Mouse (Mus musculus): ENCODE measurements around the gene Casp3. TPM values are rescaled to one million over a fixed set of nuclear protein-coding genes. Genes with fewer than 3 reads are reported as not detected.
A peak's percentile ranks its signal among the peaks of the same experiment; 100 is the strongest.

Gene Casp3
- total and polyA plus RNA-seq, 2 experiments from 2014 or later: 128 to 223 TPM

DNA sequence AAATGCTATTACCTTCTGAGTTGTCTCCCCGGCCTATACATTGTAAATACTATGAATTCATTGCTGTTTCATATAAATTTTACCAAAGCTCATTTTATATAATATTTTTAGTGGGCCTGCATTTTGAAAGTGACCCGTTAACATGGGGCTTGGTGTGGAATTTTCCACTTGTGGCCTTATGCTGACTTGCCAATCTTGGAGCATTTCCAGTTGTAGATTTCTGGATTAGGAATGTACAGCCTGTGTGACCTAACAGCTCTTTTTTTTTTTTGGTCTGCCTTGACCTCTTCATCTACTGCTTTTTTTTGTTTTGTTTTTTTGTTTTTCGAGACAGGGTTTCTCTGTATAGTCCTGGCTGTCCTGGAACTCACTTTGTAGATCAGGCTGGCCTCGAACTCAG lies 13.8 kb downstream of the Casp3 start:
- Histone ChIP-seq H3K27me3 (ENCODE audit: insufficient read depth, low read length) (no peaks in the 10 kb centered on the region), H3K4me3 (ENCODE audit: low read depth, low read length) (no peak overlapping the region), H3K4me2 (ENCODE audit: low read depth, low read length, poor library complexity, severe bottlenecking) (no peak overlapping the region), H3K4me1 (ENCODE audit: insufficient read depth, low read length) (no peaks in the 10 kb centered on the region), H3K36me3 (ENCODE audit: insufficient read depth, low read length) (peaks cover 37% of the 10 kb centered on the region), H3K27ac (ENCODE audit: low read depth, low read length) (no peak overlapping the region), H3K9me3 (ENCODE audit: low read length) (no peaks in the 10 kb centered on the region), H3K9ac (replicated peaks; ENCODE audit: low read length, poor library complexity, severe bottlenecking) (no peak overlapping the region)
- DNase-seq (ENCODE audit: low spot score): no peak
- TF ChIP-seq CTCF (IDR thresholded peaks at IDR 0.05): no peak
- WGBS: 95% methylated on average over 4 of the region's 4 CpGs
- ATAC-seq (ENCODE audit: low FRiP score): no peak

DNA sequence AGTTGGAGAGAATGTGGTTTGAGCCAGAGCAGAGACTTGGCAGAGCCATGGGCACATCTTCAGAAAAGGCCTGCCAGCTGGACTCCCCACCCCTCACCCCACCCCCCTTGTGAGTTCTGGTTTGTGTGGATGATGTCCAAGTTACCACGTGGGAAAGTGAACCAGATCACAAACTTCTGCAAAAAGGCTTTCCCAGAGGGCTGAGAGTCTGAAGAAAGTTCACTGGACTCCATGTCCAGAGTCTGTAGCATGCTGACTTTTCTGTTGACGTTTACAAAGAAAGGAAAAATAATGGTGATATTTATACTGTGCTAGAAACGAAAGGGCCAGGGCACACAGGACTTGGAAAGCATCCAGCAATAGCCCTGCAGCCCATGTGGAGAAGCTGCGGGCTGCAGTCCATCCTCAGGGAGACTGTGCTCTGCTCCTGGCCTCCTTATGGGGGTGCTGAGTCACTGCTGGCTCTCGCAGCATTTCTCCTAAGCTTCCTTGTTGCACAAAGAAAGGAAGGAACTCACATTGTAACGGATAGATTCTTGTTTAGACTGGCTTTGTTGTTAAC lies 22.0 kb downstream of the Casp3 start:
- Histone ChIP-seq H3K4me2 (ENCODE audit: low read depth, low read length, poor library complexity, severe bottlenecking) (no peak overlapping the region), H3K9me3 (ENCODE audit: low read length) (no peaks in the 10 kb centered on the region), H3K4me1 (ENCODE audit: insufficient read depth, low read length) (no peaks in the 10 kb centered on the region), H3K27me3 (ENCODE audit: insufficient read depth, low read length) (no peaks in the 10 kb centered on the region), H3K9ac (replicated peaks; ENCODE audit: low read length, poor library complexity, severe bottlenecking) (no peak overlapping the region), H3K36me3 (ENCODE audit: insufficient read depth, low read length) (peaks cover 33% of the 10 kb centered on the region), H3K27ac (ENCODE audit: low read depth, low read length) (no peak overlapping the region), H3K4me3 (ENCODE audit: low read depth, low read length) (no peak overlapping the region)
- 0 out of 2 replicates have a peak, but pooled peaks have one; percentile 14 for TF ChIP-seq CTCF (IDR thresholded peaks at IDR 0.05)
- DNase-seq (ENCODE audit: low spot score) (peak; percentile 83), ATAC-seq (ENCODE audit: low FRiP score) (peak; percentile 62; the same call in 1 of the 2 replicates)
- WGBS: 54% methylated on average over 6 of the region's 6 CpGs

DNA sequence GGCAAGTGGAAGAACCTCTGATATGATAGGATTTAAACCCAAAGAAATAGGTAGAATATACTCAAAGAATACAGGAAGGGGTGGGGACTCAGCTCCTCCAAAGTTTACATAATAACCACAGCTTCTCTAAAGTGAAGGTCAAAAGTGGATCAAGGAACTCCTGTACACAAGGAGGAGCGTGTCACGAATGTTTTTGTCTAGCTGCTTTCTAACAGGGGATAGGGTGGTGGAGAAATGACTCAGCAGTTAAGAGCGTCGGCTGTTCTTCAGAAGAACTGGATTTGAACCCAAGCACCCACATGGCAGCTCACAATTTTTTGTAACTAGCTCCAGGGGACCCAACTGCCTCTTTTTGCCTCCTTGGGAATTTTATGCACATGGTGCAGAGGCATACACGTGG lies 22.8 kb downstream of the Casp3 start:
- ATAC-seq (ENCODE audit: low FRiP score): no peak
- H3K4me1 ChIP-seq (ENCODE audit: insufficient read depth, low read length): no peaks in the 10 kb centered on the region
- no peaks in the 10 kb centered on the region for H3K27me3 ChIP-seq (ENCODE audit: insufficient read depth, low read length)
- no peak for DNase-seq (ENCODE audit: low spot score)
- no peak for TF ChIP-seq CTCF (IDR thresholded peaks at IDR 0.05)
- 87% methylated on average over 5 of the region's 5 CpGs for WGBS
- no peak overlapping the region for H3K4me3 ChIP-seq (ENCODE audit: low read depth, low read length)
- H3K36me3 ChIP-seq (ENCODE audit: insufficient read depth, low read length): peaks cover 27% of the 10 kb centered on the region
- H3K4me2 ChIP-seq (ENCODE audit: low read depth, low read length, poor library complexity, severe bottlenecking): no peak overlapping the region
- H3K27ac ChIP-seq (ENCODE audit: low read depth, low read length): no peak overlapping the region
- H3K9ac ChIP-seq (replicated peaks; ENCODE audit: low read length, poor library complexity, severe bottlenecking): no peak overlapping the region
- no peaks in the 10 kb centered on the region for H3K9me3 ChIP-seq (ENCODE audit: low read length)

DNA sequence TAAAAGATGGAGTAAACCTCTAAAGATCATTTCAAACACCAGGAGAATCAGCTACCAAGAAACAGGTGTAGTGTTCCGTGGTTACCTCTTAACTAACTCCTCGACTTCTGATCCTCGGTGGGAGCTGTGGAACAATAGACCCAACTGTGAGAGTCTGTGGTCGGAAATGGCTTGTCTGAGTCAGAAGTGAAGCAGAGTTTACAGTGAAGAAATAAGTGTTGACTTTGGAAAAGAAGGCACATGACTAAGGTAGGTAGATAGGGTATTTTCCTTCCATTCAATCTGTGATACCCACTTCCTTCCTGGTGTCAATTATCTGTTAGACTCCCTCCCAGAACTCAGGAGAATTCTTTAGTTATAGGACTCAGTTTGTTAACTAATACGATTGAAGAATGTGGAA lies 24.2 kb downstream of the Casp3 start:
- H3K9ac ChIP-seq (replicated peaks; ENCODE audit: low read length, poor library complexity, severe bottlenecking): no peak overlapping the region
- no peak for TF ChIP-seq CTCF (IDR thresholded peaks at IDR 0.05)

DNA sequence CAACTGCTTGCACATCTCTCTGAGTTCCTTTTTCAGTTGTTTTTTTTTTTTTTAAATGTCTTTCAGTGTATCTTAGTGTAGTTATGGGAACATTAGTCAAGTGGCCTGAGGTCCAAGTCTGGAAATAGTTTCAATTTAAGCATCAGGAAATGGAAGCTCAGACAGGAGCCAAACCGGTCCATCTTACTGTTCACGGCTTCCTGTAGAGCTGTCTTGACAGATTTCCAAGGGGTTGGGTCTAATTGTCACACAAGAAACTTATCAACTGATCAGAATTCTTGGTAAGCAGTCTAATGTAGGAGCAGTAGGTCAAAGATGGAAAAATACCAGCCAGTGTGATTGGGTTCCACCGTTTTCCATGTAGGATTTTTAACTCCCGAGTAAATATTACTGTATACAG lies 31.3 kb downstream of the Casp3 start:
- H3K9ac ChIP-seq (replicated peaks; ENCODE audit: low read length, poor library complexity, severe bottlenecking): no peak overlapping the region
- no peaks in the 10 kb centered on the region for H3K4me1 ChIP-seq (ENCODE audit: insufficient read depth, low read length)
- H3K27me3 ChIP-seq (ENCODE audit: insufficient read depth, low read length): no peaks in the 10 kb centered on the region
- H3K4me2 ChIP-seq (ENCODE audit: low read depth, low read length, poor library complexity, severe bottlenecking): no peak overlapping the region
- no peak overlapping the region for H3K4me3 ChIP-seq (ENCODE audit: low read depth, low read length)
- no peaks in the 10 kb centered on the region for H3K36me3 ChIP-seq (ENCODE audit: insufficient read depth, low read length)
- no peak for TF ChIP-seq CTCF (IDR thresholded peaks at IDR 0.05)
- DNase-seq (ENCODE audit: low spot score) (no peak), ATAC-seq (ENCODE audit: low FRiP score) (no peak)
- H3K9me3 ChIP-seq (ENCODE audit: low read length): no peaks in the 10 kb centered on the region
- H3K27ac ChIP-seq (ENCODE audit: low read depth, low read length): no peak overlapping the region
- 94% methylated on average over 4 of the region's 4 CpGs for WGBS

More for the DNA sequence above, 24.2 kb downstream of the Casp3 start:
- Histone ChIP-seq H3K4me2 (ENCODE audit: low read depth, low read length, poor library complexity, severe bottlenecking) (no peak overlapping the region), H3K4me3 (ENCODE audit: low read depth, low read length) (no peak overlapping the region), H3K9me3 (ENCODE audit: low read length) (no peaks in the 10 kb centered on the region), H3K27ac (ENCODE audit: low read depth, low read length) (no peak overlapping the region), H3K27me3 (ENCODE audit: insufficient read depth, low read length) (no peaks in the 10 kb centered on the region), H3K36me3 (ENCODE audit: insufficient read depth, low read length) (peaks cover 15% of the 10 kb centered on the region), H3K4me1 (ENCODE audit: insufficient read depth, low read length) (no peaks in the 10 kb centered on the region)
- ATAC-seq (ENCODE audit: low FRiP score): no peak
- 93% methylated on average over 5 of the region's 5 CpGs for WGBS
- no peak for DNase-seq (ENCODE audit: low spot score)

DNA sequence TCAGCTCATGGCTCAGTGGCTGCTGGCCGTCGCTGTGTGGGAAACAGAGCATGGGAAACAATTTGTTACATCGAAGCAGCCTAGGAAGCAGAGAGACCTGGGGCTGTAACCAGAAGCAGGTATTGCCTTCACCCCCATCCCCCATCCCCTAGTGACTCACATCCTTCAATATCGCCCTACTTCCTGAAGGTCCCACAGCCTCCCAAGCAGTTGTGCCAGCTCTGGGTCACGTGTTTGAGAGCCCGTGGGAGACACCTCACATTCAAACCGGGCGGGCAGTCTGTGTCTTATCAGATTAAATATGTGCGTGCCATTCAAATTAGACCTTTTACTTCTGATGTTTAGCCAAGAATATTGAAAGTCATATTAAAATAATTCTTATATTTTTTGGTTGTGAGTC lies 34.8 kb downstream of the Casp3 start:
- WGBS: 72% methylated on average over 9 of the region's 9 CpGs

More for the DNA sequence above, 34.8 kb downstream of the Casp3 start:
- H3K27me3 ChIP-seq (ENCODE audit: insufficient read depth, low read length): no peaks in the 10 kb centered on the region
- TF ChIP-seq CTCF (IDR thresholded peaks at IDR 0.05): no peak
- no peaks in the 10 kb centered on the region for H3K9me3 ChIP-seq (ENCODE audit: low read length)
- no peak overlapping the region for H3K27ac ChIP-seq (ENCODE audit: low read depth, low read length)
- no peak overlapping the region for H3K9ac ChIP-seq (replicated peaks; ENCODE audit: low read length, poor library complexity, severe bottlenecking)
- H3K4me2 ChIP-seq (ENCODE audit: low read depth, low read length, poor library complexity, severe bottlenecking): no peak overlapping the region
- H3K36me3 ChIP-seq (ENCODE audit: insufficient read depth, low read length): no peaks in the 10 kb centered on the region
- no peak overlapping the region for H3K4me3 ChIP-seq (ENCODE audit: low read depth, low read length)
- no peaks in the 10 kb centered on the region for H3K4me1 ChIP-seq (ENCODE audit: insufficient read depth, low read length)
- ATAC-seq (ENCODE audit: low FRiP score): no peak
- DNase-seq (ENCODE audit: low spot score): peak; percentile 4

Data from midbrain, postnatal 0 days (tissue).